In genomic region chr14:47553380-47553779, GRCm38 (mm10) we compare ENCODE assay signal across 31 mouse cellular contexts. TPM values are rescaled to one million over a fixed set of nuclear protein-coding genes. Genes with fewer than 3 reads are reported as not detected.
DNase-seq lines count a peak whose midpoint lies in the region; ATAC-seq and TF ChIP-seq lines count a peak whose summit lies in the region.
"Had no signal": no experiment of that assay in that cellular context is flagged by ENCODE, and none has a peak within 500 bp of the region (broad histone marks: within the 10 kb centered on the region; RNA-seq: fewer than 3 reads in every experiment).

No protein-coding gene starts in this region.

- H3K4me3 ChIP-seq in kidney, postnatal 0 days (replicated peaks; ENCODE audit: low read depth, low read length) = no peak overlapping the region
- H3K4me3 ChIP-seq in kidney, embryonic 16.5 days (ENCODE audit: low read length) = no peak overlapping the region
- H3K4me3 ChIP-seq in lung, postnatal 0 days (ENCODE audit: low read depth, low read length) = no peak overlapping the region
- H3K4me3 ChIP-seq in stomach, postnatal 0 days (ENCODE audit: low read depth, low read length) = no peak overlapping the region
- H3K4me3 ChIP-seq: embryonic facial prominence, embryonic 12.5 days; heart, embryonic 13.5 days; hindbrain, embryonic 10.5 days; hindbrain, embryonic 15.5 days; limb, embryonic 13.5 days; liver, embryonic 13.5 days had no signal

- TF ChIP-seq EP300 in lung, postnatal 0 days (IDR thresholded peaks at IDR 0.05) = no peak
- TF ChIP-seq EP300 in stomach, postnatal 0 days (optimal IDR thresholded peaks at IDR 0.05) = no peak

- peak; percentile 36 for TF ChIP-seq CTCF in kidney, postnatal 0 days (IDR thresholded peaks at IDR 0.05; ENCODE audit: low read depth)
- TF ChIP-seq CTCF in lung, postnatal 0 days (IDR thresholded peaks at IDR 0.05) = peak; percentile 18; the same call in 1 of the 2 replicates
- TF ChIP-seq CTCF in stomach, postnatal 0 days (IDR thresholded peaks at IDR 0.05; ENCODE audit: low read depth) = peak; percentile 32; the same call in 1 of the 2 replicates

- intact Hi-C loops in heart, postnatal 14 days (cut with DNase I) = no loop called here

- no peak overlapping the region for H3K4me2 ChIP-seq in kidney, postnatal 0 days (ENCODE audit: low read length)
- no peak overlapping the region for H3K4me2 ChIP-seq in kidney, embryonic 16.5 days (replicated peaks; ENCODE audit: low read depth, low read length)
- no peak overlapping the region for H3K4me2 ChIP-seq in lung, postnatal 0 days (replicated peaks; ENCODE audit: low read depth, low read length)
- no peak overlapping the region for H3K4me2 ChIP-seq in stomach, postnatal 0 days (replicated peaks; ENCODE audit: low read depth)
- H3K4me2 ChIP-seq: embryonic facial prominence, embryonic 12.5 days; heart, embryonic 13.5 days; hindbrain, embryonic 15.5 days; limb, embryonic 13.5 days; liver, embryonic 13.5 days; lung, embryonic 14.5 days; midbrain, embryonic 11.5 days had no signal

- no peaks in the 10 kb centered on the region for H3K27me3 ChIP-seq in kidney, postnatal 0 days (ENCODE audit: insufficient read depth, low read length)
- no peaks in the 10 kb centered on the region for H3K27me3 ChIP-seq in kidney, embryonic 16.5 days (ENCODE audit: insufficient read depth, low read length)
- H3K27me3 ChIP-seq in lung, postnatal 0 days (replicated peaks; ENCODE audit: insufficient read depth, low read length) = no peaks in the 10 kb centered on the region
- H3K27me3 ChIP-seq in stomach, postnatal 0 days (ENCODE audit: control insufficient read depth, insufficient read depth, low read length) = no peaks in the 10 kb centered on the region
- H3K27me3 ChIP-seq: embryonic facial prominence, embryonic 12.5 days; heart, embryonic 13.5 days; hindbrain, embryonic 15.5 days; limb, embryonic 13.5 days; liver, embryonic 13.5 days had no signal

- H3K9ac ChIP-seq in kidney, postnatal 0 days (ENCODE audit: low read depth, low read length) = no peak overlapping the region
- H3K9ac ChIP-seq in kidney, embryonic 16.5 days (replicated peaks; ENCODE audit: low read length) = no peak overlapping the region
- no peak overlapping the region for H3K9ac ChIP-seq in lung, postnatal 0 days (replicated peaks; ENCODE audit: low read depth)
- H3K9ac ChIP-seq in stomach, postnatal 0 days (ENCODE audit: low read length) = no peak overlapping the region
- H3K9ac ChIP-seq: embryonic facial prominence, embryonic 12.5 days; heart, embryonic 13.5 days; hindbrain, embryonic 15.5 days; limb, embryonic 13.5 days; liver, embryonic 13.5 days; lung, embryonic 14.5 days had no signal

- no peak for DNase-seq in kidney, postnatal 0 days (ENCODE audit: low spot score)
- no peak for DNase-seq in lung, postnatal 0 days (ENCODE audit: low spot score)
- no peak for DNase-seq in lung, postnatal 36 days
- peak; percentile 34 for DNase-seq in ES-CJ7 (ENCODE audit: low read depth, low spot score)
- DNase-seq in stomach, postnatal 0 days (ENCODE audit: low spot score) = no peak
- no peak for DNase-seq in cerebellum, postnatal 14 days
- DNase-seq in heart, postnatal 14 days = no peak
- DNase-seq: adrenal gland, postnatal 14 days; B cell, adult 2 months; cerebellum, adult 11 months; cerebellum, adult 9-10 months; embryo, embryonic 11 days; gastrocnemius, postnatal 25 days; heart, adult 18-20 months; heart, postnatal 10 days; kidney, adult 2 months; kidney, postnatal 10 days; layer of hippocampus, adult 9-11 months; liver, embryonic 13.5 days; lung, embryonic 14.5 days; retina, postnatal 1 day; right cerebral cortex, postnatal 14 days had no signal

- H3K9me3 ChIP-seq in kidney, postnatal 0 days (replicated peaks; ENCODE audit: low read length) = no peaks in the 10 kb centered on the region
- H3K9me3 ChIP-seq in kidney, embryonic 16.5 days (ENCODE audit: low read length) = no peaks in the 10 kb centered on the region
- H3K9me3 ChIP-seq in lung, postnatal 0 days (ENCODE audit: low read length) = no peaks in the 10 kb centered on the region
- no peaks in the 10 kb centered on the region for H3K9me3 ChIP-seq in stomach, postnatal 0 days (ENCODE audit: control insufficient read depth, low read length)
- H3K9me3 ChIP-seq: embryonic facial prominence, embryonic 12.5 days; heart, embryonic 13.5 days; hindbrain, embryonic 10.5 days; hindbrain, embryonic 15.5 days; limb, embryonic 13.5 days; liver, embryonic 13.5 days had no signal

- 87% methylated on average over 2 of the region's 2 CpGs for WGBS in kidney, postnatal 0 days
- 92% methylated on average over 2 of the region's 2 CpGs for WGBS in kidney, embryonic 16.5 days
- WGBS in lung, postnatal 0 days = 91% methylated on average over 2 of the region's 2 CpGs
- WGBS in stomach, postnatal 0 days = 96% methylated on average over 2 of the region's 2 CpGs

- H3K27ac ChIP-seq in kidney, postnatal 0 days = no peak overlapping the region
- H3K27ac ChIP-seq in kidney, embryonic 16.5 days (ENCODE audit: low read length) = no peak overlapping the region
- H3K27ac ChIP-seq in lung, postnatal 0 days (ENCODE audit: low read length) = no peak overlapping the region
- H3K27ac ChIP-seq in stomach, postnatal 0 days (replicated peaks) = no peak overlapping the region
- H3K27ac ChIP-seq: embryonic facial prominence, embryonic 12.5 days; heart, embryonic 13.5 days; hindbrain, embryonic 10.5 days; hindbrain, embryonic 15.5 days; limb, embryonic 13.5 days; liver, embryonic 13.5 days had no signal

- peaks cover 35% of the 10 kb centered on the region; the same call in 1 of the 2 replicates for H3K36me3 ChIP-seq in kidney, postnatal 0 days (ENCODE audit: insufficient read depth, low read length)
- H3K36me3 ChIP-seq in kidney, embryonic 16.5 days (ENCODE audit: insufficient read depth, low read length) = peaks cover 40% of the 10 kb centered on the region
- H3K36me3 ChIP-seq in lung, postnatal 0 days (ENCODE audit: insufficient read depth, low read length) = peaks cover 17% of the 10 kb centered on the region; the same call in 1 of the 2 replicates
- H3K36me3 ChIP-seq in stomach, postnatal 0 days (ENCODE audit: control insufficient read depth, insufficient read depth, low read length) = peaks cover 5% of the 10 kb centered on the region

- no peak for ATAC-seq in kidney, postnatal 0 days (replicated peaks; ENCODE audit: low FRiP score, low read depth)
- no peak for ATAC-seq in kidney, embryonic 16.5 days (ENCODE audit: low FRiP score, low TSS enrichment)
- ATAC-seq in lung, postnatal 0 days = no peak
- no peak for ATAC-seq in stomach, postnatal 0 days (ENCODE audit: low FRiP score, low TSS enrichment)
- ATAC-seq: forebrain, embryonic 14.5 days; inflammation-experienced regulatory T-cells, adult 6 months had no signal

- H3K4me1 ChIP-seq in kidney, postnatal 0 days (replicated peaks; ENCODE audit: insufficient read depth, low read length) = no peaks in the 10 kb centered on the region
- no peaks in the 10 kb centered on the region for H3K4me1 ChIP-seq in kidney, embryonic 16.5 days (ENCODE audit: insufficient read depth, low read length)
- H3K4me1 ChIP-seq in lung, postnatal 0 days (ENCODE audit: insufficient read depth, low read depth, low read length) = no peaks in the 10 kb centered on the region
- H3K4me1 ChIP-seq in stomach, postnatal 0 days (replicated peaks; ENCODE audit: control insufficient read depth, insufficient read depth) = no peaks in the 10 kb centered on the region
- H3K4me1 ChIP-seq: embryonic facial prominence, embryonic 12.5 days; heart, embryonic 13.5 days; hindbrain, embryonic 10.5 days; hindbrain, embryonic 15.5 days; limb, embryonic 13.5 days; liver, embryonic 13.5 days had no signal

RNA-seq across cellular contexts. Expression of gene Atg14, which starts 17.1 kb away (rescaled TPM):
- polyA plus RNA-seq in kidney, postnatal 0 days (2015; fragmentation: Nextera tagmentation; extraction: Ambion mirVana) = 13.8 and 13.9 TPM in 2 replicates
- 17.8 and 18.3 TPM in 2 replicates for polyA plus RNA-seq in kidney, embryonic 16.5 days (2015; fragmentation: Nextera tagmentation; extraction: Ambion mirVana)
- 11.3 and 11.5 TPM in 2 replicates for polyA plus RNA-seq in lung, postnatal 0 days (2015; fragmentation: Nextera tagmentation; extraction: Ambion mirVana)
- 6.9 and 7.8 TPM in 2 replicates for polyA plus RNA-seq in stomach, postnatal 0 days (2015; fragmentation: Nextera tagmentation; extraction: Ambion mirVana)
- 1 to 10 TPM; 8.1 to 9.8 TPM for total RNA-seq in heart, postnatal 14 days (2021)
